Mouse (Mus musculus): ENCODE results near the gene Gstp2.

- peak; percentile 94 for TF ChIP-seq POLR2A (IDR thresholded peaks at IDR 0.05; ENCODE audit: borderline replicate concordance, insufficient read depth, low read length)
- peak; percentile 70; the same call in 1 of the 2 replicates for TF ChIP-seq CTCF (IDR thresholded peaks at IDR 0.05; ENCODE audit: borderline replicate concordance, insufficient read depth, low read depth, low read length)
Measured at GRCm38 (mm10) chr19:4000119-4000900, 45.5 kb downstream of the Gstp2 start, which contains the start of the genes Nudt8 and Gm49405.

Data from cerebellum, adult 2 months (tissue).